Mouse (Mus musculus) gastrocnemius, adult 2 months (tissue): ENCODE results near the gene Aak1. TPM values are rescaled to one million over a fixed set of nuclear protein-coding genes. Genes with fewer than 3 reads are reported as not detected.

Source experiments
- DNase-seq: peaks from one replicate; pipeline ENCODE4 v3.0.0; 2022
- H3K27ac ChIP-seq: fragments of 200-600 bp; 2 replicates; pipeline ENCODE4 v1.8.1; 2022; ENCODE audit warnings: mild to moderate bottlenecking
- H3K4me3 ChIP-seq: fragments of 200-600 bp; 2 replicates; pipeline ENCODE4 v1.8.1; 2022; ENCODE audit warnings: mild to moderate bottlenecking, moderate library complexity
- CTCF ChIP-seq: fragments of 200-600 bp; IDR thresholded peaks from 2 replicates; pipeline ENCODE4 v1.8.1; 2022; ENCODE audit warnings: antibody characterized with exemption, mild to moderate bottlenecking, moderate library complexity
- intact Hi-C: fragments of 180-260 bp; cut with DNase I; formaldehyde crosslinking; loops from one replicate; pipeline ENCODE4 v1.15.1; 2025
- total RNA-seq, 2 experiments: library from RNA; stranded (reverse); gene quantifications; 2 replicates each; pipeline ENCODE4 v1.2.3; 2021

Gene Aak1
- total RNA-seq, 2 experiments from 2014 or later = 32.0 to 44.5 TPM

GRCm38 (mm10) chr6:86992349-86992748 is 143.0 kb downstream of the Aak1 start:
- no peak for TF ChIP-seq CTCF
- no peak overlapping the region for H3K27ac ChIP-seq
- no peak for DNase-seq
- intact Hi-C loops = no loop called here
- H3K4me3 ChIP-seq = no peak overlapping the region

GRCm38 (mm10) chr6:86994254-86994653 is 144.9 kb downstream of the Aak1 start:
- intact Hi-C loops = no loop called here
- no peak overlapping the region for H3K4me3 ChIP-seq
- DNase-seq = no peak
- no peak overlapping the region for H3K27ac ChIP-seq
- no peak for TF ChIP-seq CTCF

- Histone ChIP-seq H3K27ac (no peak overlapping the region; the same call in 1 of the 2 replicates), H3K4me3 (no peak overlapping the region)
- TF ChIP-seq CTCF = no peak
- intact Hi-C loops = no loop called here
- no peak for DNase-seq
Measured at GRCm38 (mm10) chr6:86996629-86997307, 147.5 kb downstream of the Aak1 start.

DNA sequence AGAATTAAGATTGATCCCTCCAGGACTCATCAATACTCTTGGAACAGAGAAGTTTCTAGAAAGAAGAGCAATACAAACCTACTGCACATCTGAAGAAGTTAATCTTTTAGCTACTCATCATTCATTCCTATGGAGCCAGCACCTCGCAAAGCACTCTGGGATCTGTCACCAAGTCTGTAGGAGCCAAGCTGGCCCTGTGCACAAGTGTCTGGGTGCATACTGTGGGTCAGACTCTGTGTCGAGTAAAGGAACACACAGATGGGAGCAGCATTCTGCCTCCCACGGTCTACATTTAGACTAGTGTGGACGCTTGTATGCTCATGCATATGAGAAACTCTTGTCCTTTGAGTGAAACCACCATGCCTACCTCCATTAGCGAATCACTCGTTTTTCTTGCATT is 148.0 kb downstream of the Aak1 start:
- H3K4me3 ChIP-seq = no peak overlapping the region
- DNase-seq = no peak
- no peak for TF ChIP-seq CTCF
- intact Hi-C loops = no loop called here
- no peak overlapping the region for H3K27ac ChIP-seq

GRCm38 (mm10) chr6:87001995-87002394 is 152.7 kb downstream of the Aak1 start:
- intact Hi-C loops = loop anchor here (5.0 kb wide), 1 partner anchor 190 kb away; no protein-coding TSS in a partner anchor
- no peak for TF ChIP-seq CTCF
- DNase-seq = no peak
- Histone ChIP-seq H3K27ac (peak overlapping the region; percentile 84), H3K4me3 (no peak overlapping the region; the same call in 1 of the 2 replicates)

DNA sequence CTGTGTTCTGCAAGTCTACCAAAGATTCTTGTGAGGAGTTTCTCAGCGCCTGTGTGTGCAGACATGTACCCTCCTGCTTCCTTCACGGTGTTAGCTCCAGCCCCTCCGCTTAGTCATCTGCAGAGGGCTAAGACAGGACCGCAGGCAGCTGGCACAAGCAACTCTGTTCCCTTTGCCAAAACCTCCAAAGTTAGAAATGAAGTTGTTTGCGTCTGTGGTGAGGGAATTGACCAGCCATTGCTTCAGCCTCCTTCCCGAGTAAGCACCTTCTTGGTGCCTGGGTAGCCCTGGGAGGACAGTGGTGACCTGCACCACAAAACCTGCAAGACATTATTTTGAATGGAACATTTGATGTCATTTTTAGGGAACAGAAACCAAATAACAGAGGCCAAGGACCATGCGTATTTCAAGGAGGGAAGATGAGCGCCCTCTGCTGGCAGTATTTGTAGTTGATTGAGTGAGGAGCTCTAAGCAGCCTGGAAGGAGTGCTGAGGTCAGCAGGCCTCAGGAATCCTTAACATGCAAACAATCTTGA is 153.3 kb downstream of the Aak1 start:
- Histone ChIP-seq H3K27ac (peak overlapping the region; percentile 84), H3K4me3 (peak overlapping the region; percentile 67)
- intact Hi-C loops = loop anchor here (5.0 kb wide), 1 partner anchor 190 kb away; no protein-coding TSS in a partner anchor
- peak; percentile 87 for TF ChIP-seq CTCF
- DNase-seq = peak; percentile 89

GRCm38 (mm10) chr6:87004099-87004498 is 154.8 kb downstream of the Aak1 start:
- TF ChIP-seq CTCF = no peak
- intact Hi-C loops = loop anchor here (5.0 kb wide), 1 partner anchor 192 kb away; no protein-coding TSS in a partner anchor
- no peak for DNase-seq
- H3K27ac ChIP-seq = no peak overlapping the region
- no peak overlapping the region for H3K4me3 ChIP-seq

DNA sequence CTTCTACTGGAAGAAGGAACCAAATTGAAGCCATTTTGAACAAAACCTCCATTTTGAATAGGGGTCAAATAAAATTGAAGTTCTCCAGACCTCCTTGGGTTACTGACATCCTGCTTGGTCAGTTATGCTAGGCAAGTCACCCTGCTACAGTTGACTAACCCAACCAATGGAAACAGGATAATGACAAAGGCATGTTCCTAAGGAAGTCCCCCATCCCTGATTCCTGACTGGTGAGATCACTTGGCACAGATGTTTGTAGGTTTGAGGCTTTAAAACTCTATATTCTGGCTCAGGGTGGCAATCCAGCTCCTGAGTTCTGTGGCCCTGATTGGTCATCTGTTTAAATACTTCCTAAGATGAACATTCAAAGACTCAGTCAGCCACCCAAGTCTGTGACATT is 156.3 kb downstream of the Aak1 start:
- no peak for TF ChIP-seq CTCF
- DNase-seq = no peak
- Histone ChIP-seq H3K4me3 (no peak overlapping the region), H3K27ac (no peak overlapping the region)
- intact Hi-C loops = no loop called here

- intact Hi-C loops = no loop called here
- Histone ChIP-seq H3K4me3 (peak within 1 kb of the TSS; percentile 71), H3K27ac (peak within 1 kb of the TSS; percentile 92)
- DNase-seq = no peak
- TF ChIP-seq CTCF = no peak
Measured at GRCm38 (mm10) chr6:87008887-87009286, 159.6 kb downstream of the Aak1 start, which contains the start of gene Nfu1. TSS of gene Nfu1 (plus strand) at chr6:87009236.

DNA sequence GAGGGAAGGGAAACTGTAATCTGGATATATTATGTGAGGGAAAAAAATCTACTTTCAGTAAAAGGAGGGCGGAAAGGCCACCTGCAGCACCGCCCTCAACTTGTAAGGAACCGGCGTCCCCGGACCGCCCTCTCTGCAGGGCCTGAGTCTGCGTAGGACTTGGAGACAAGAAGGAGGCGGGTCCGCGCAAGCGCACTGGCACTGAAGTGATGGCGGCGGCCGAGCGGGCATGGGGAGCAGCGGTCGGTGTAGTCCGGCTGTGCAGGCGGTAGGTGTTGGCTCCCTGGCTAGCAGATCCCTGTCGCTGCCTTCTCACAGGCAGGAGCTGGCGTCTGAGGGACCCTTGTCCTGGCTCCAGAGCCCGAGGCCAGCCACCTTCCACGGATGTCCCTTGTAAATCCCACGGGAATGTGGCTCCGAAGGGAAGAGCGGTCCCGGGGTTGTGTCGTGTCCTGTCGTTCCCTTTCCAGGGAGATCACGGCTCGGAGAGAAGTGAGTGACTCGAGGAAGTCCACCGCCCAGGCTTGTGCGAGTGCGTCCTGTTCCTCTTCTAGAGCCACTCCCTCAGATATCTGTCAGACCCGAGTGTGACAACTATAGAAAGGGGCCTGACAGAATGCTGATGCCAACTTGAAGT is 160.5 kb downstream of the Aak1 start:
- H3K4me3 ChIP-seq = peak overlapping the region; percentile 71
- intact Hi-C loops = no loop called here
- TF ChIP-seq CTCF = no peak
- DNase-seq = peak; percentile 97
- peak overlapping the region; percentile 92 for H3K27ac ChIP-seq

DNA sequence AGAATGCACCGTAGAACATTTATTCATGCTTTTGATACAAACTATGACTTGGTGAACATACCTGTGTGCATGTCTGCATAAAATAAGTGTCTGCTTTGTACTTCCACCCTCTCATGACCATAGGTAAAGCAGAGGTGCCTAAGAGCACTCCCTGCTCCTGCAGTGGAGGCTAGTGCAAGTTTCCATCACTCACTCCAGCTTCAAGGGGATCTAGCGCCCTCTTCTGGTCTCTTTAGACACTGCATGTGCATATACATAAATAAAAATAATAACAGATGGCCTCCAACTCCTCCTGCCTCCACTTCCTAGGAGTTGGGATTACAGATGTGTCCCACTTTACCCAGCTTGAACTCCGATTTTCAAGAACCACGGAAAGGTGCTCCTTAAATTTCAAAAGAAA is 167.6 kb downstream of the Aak1 start:
- no peak overlapping the region for H3K27ac ChIP-seq
- no peak overlapping the region for H3K4me3 ChIP-seq
- peak; percentile 35 for DNase-seq
- peak; percentile 62 for TF ChIP-seq CTCF
- intact Hi-C loops = no loop called here

DNA sequence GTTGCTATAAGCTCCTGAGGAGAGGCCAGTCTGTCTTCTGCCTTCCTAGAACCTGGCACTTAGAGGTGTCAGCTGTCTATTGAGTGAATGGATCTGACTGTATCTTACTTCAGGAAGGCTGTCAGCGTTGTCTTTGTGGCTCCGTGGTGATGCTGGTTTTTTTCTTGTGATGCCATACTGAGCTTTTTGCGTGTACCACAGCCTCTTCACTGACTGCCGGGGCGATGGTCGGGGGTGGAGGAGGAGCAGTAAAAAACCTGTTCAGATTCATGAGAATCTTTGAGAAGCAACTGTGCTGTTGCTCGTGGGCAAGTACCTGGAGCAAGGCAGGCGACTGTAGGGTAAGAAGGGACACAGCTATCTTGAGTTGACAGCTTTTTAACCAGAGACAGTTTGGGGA is 169.6 kb downstream of the Aak1 start:
- TF ChIP-seq CTCF = no peak
- intact Hi-C loops = no loop called here
- H3K27ac ChIP-seq = no peak overlapping the region
- no peak overlapping the region for H3K4me3 ChIP-seq
- no peak for DNase-seq

GRCm38 (mm10) chr6:87021791-87022190 is 172.5 kb downstream of the Aak1 start:
- no peak overlapping the region for H3K27ac ChIP-seq
- H3K4me3 ChIP-seq = no peak overlapping the region
- no peak for DNase-seq
- intact Hi-C loops = no loop called here
- TF ChIP-seq CTCF = no peak

- TF ChIP-seq CTCF = no peak
- no peak overlapping the region for H3K27ac ChIP-seq
- no peak for DNase-seq
- intact Hi-C loops = no loop called here
- H3K4me3 ChIP-seq = no peak overlapping the region
Measured at GRCm38 (mm10) chr6:87026980-87027379, 177.7 kb downstream of the Aak1 start.
